Mouse (Mus musculus) megakaryocyte, embryonic 14.5 days (primary cell): ENCODE results near the gene Tgfbrap1. TPM values are rescaled to one million over a fixed set of nuclear protein-coding genes. Genes with fewer than 3 reads are reported as not detected.

Experiments used
- H3K27me3 ChIP-seq: replicated peaks from 2 replicates; pipeline ENCODE3; 2012; ENCODE audit warnings: inconsistent platforms
- H3K36me3 ChIP-seq: replicated peaks from 2 replicates; pipeline ENCODE3; 2012; ENCODE audit warnings: low read length, inconsistent platforms, mixed read lengths
- H3K4me1 ChIP-seq: 2 replicates; pipeline ENCODE4 v1.6.1; 2012; ENCODE audit warnings: inconsistent platforms
- H3K4me3 ChIP-seq: replicated peaks from 2 replicates; pipeline ENCODE3; 2012; ENCODE audit warnings: moderate library complexity, mild to moderate bottlenecking, inconsistent platforms
- H3K9me3 ChIP-seq: 2 replicates; pipeline ENCODE4 v1.6.1; 2012; ENCODE audit warnings: inconsistent platforms
- FLI1 ChIP-seq: IDR thresholded peaks from 2 replicates; pipeline ENCODE4 v1.6.1; 2012; ENCODE audit warnings: low read length, inconsistent platforms, mixed read lengths
- GATA1 ChIP-seq: IDR thresholded peaks from 3 replicates; pipeline ENCODE4 v1.6.1; 2012; ENCODE audit warnings: mixed read lengths, low read length, inconsistent platforms, borderline replicate concordance
- polyA plus RNA-seq: library from polyadenylated mRNA; stranded (reverse); fragments of >175 nt; gene quantifications from 2 replicates; pipeline ENCODE4 v1.2.3, GENCODE M21; 2012; ENCODE audit warnings: low replicate concordance; ENCODE audit not compliant: insufficient read depth

The Tgfbrap1 gene
- polyA plus RNA-seq, 1 experiment = 4.6 TPM

DNA sequence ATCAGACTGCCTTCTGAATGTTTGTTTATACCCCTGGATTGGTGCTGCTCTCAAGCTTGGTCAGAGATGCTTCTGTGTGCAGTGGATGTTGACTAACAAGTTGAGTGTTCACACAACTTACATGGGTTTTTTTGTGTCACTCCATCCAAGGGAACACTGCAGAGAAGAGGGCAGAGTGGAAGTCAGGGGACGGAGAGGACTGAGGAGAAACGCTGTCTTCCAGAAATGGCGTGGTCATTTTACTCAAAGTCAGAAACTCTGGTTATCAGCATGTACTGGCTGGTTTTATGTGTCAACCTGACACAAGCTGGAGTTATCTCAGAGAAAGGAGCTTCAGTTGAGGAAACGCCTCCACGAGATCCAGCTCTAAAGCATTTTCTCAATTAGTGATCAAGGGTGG, 22.5 kb upstream of the Tgfbrap1 start:
- Histone ChIP-seq H3K27me3 (no peaks in the 10 kb centered on the region), H3K36me3 (peaks cover 34% of the 10 kb centered on the region), H3K4me1 (peaks cover 5% of the 10 kb centered on the region; the same call in 1 of the 2 replicates), H3K4me3 (no peak overlapping the region), H3K9me3 (peaks cover 8% of the 10 kb centered on the region)
- no peak for TF ChIP-seq FLI1
- no peak for TF ChIP-seq GATA1

DNA sequence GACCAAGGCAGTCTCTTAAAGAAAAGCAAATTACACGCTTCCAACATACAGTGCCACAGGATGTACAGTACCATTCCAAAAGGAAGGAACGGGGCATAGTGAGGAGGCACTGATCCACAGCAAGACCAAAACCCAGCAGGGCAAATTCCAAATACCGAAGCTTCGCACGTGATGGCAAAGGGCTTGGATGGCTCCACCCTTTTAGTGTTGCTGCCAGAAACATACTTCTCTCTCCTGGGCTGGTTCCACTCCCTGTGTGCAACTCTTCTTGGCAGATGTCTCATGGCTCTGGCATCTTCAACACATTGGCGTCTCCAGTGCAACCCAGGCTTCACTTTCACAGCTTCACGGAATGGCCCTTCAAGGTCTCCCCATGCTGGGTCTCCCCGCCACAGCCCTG, 19.0 kb upstream of the Tgfbrap1 start:
- Histone ChIP-seq H3K4me1 (peaks cover 30% of the 10 kb centered on the region), H3K27me3 (no peaks in the 10 kb centered on the region), H3K4me3 (no peak overlapping the region), H3K36me3 (peaks cover 69% of the 10 kb centered on the region), H3K9me3 (peaks cover 8% of the 10 kb centered on the region)
- TF ChIP-seq GATA1 = no peak
- TF ChIP-seq FLI1 = no peak

DNA sequence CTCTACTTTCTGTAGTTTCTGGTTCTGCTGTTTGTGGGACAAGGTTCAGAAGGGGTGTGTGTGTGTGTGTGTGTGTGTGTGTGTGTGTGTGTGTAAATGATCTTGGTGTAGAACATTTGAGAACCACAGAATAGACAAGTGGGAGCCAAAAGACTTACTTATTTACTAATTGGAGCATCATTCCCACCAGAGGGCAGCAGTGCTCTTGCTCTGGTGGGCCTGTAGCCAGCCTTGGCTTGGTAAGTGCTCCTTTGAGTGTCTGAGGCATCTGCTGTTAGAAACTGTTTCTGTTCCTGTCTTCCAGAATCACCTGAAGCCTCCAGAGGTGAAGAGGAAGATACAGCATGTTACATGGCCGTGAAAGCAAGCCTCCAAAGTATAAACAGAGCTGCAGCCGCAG, 14.4 kb upstream of the Tgfbrap1 start:
- TF ChIP-seq GATA1 (no peak), FLI1 (no peak)
- peaks cover 5% of the 10 kb centered on the region; the same call in 1 of the 2 replicates for H3K9me3 ChIP-seq
- peaks cover 32% of the 10 kb centered on the region for H3K4me1 ChIP-seq
- peaks cover 93% of the 10 kb centered on the region for H3K36me3 ChIP-seq
- H3K27me3 ChIP-seq = no peaks in the 10 kb centered on the region
- H3K4me3 ChIP-seq = no peak overlapping the region

DNA sequence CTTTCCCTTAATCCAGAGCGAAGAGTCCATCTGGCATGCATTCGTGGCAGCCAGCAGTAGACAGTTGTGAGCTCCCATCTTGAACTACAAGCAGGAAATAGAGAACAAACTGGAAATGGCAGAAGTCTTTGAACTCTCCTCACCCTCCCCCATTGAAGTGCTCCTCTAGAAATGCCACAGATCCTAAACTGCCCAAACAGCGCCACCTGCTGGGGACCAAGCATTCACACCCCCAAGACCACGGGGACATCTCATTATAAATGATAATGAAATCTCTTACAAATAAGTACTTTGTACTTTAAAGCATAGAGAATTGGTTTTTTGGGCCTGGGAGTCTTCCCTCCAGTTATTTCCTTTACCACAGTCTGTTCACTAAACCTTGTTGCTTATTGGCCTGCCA, 12.1 kb upstream of the Tgfbrap1 start:
- Histone ChIP-seq H3K36me3 (peaks cover 83% of the 10 kb centered on the region), H3K27me3 (no peaks in the 10 kb centered on the region), H3K4me3 (no peak overlapping the region), H3K9me3 (no peaks in the 10 kb centered on the region), H3K4me1 (peaks cover 29% of the 10 kb centered on the region)
- no peak for TF ChIP-seq FLI1
- TF ChIP-seq GATA1 = no peak

DNA sequence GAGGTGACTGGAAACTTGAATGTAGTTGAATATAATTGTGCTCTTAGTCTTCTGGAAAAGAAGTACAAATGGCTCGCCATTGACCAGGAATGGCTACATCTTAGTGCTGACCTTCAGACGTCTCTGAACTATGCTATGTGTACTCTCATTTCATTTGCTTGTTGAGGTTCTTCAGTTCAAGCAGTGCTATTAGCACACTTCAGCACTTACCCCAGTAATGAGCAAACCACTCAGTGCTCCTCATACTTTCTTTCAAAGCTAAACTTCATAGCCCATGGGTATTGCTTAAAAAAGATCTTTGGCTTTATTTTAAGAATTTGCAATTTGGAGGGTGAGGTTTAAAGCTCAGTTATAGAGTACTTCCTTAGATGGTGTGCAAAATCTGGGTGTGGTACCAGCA, 10.3 kb upstream of the Tgfbrap1 start:
- Histone ChIP-seq H3K27me3 (no peaks in the 10 kb centered on the region), H3K4me1 (peaks cover 10% of the 10 kb centered on the region), H3K4me3 (no peak overlapping the region), H3K36me3 (peaks cover 69% of the 10 kb centered on the region), H3K9me3 (no peaks in the 10 kb centered on the region)
- no peak for TF ChIP-seq GATA1
- TF ChIP-seq FLI1 = no peak

DNA sequence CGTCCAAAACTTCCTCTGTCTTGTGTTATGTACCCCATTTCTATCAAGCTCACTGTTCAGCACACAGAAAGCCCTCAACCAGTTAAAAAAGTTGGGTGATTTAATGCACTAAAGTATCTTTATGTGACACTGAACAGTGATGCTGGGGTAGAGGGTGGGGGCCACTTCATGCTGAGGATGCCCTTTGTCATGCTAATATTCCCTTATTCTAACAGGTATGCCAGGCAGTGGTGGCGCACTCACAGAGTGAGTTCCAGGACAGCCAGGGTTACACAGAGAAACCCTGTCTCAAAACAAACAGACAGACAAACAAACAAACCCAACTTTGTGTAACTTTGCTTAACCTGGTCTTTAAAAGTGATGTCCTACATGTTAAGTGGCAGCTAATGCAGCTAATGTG, 4.2 kb downstream of the Tgfbrap1 start:
- no peak overlapping the region for H3K4me3 ChIP-seq
- TF ChIP-seq GATA1 (no peak), FLI1 (no peak)
- peaks cover 15% of the 10 kb centered on the region for H3K36me3 ChIP-seq
- H3K9me3 ChIP-seq = no peaks in the 10 kb centered on the region
- no peaks in the 10 kb centered on the region for H3K27me3 ChIP-seq
- peaks cover 38% of the 10 kb centered on the region for H3K4me1 ChIP-seq

DNA sequence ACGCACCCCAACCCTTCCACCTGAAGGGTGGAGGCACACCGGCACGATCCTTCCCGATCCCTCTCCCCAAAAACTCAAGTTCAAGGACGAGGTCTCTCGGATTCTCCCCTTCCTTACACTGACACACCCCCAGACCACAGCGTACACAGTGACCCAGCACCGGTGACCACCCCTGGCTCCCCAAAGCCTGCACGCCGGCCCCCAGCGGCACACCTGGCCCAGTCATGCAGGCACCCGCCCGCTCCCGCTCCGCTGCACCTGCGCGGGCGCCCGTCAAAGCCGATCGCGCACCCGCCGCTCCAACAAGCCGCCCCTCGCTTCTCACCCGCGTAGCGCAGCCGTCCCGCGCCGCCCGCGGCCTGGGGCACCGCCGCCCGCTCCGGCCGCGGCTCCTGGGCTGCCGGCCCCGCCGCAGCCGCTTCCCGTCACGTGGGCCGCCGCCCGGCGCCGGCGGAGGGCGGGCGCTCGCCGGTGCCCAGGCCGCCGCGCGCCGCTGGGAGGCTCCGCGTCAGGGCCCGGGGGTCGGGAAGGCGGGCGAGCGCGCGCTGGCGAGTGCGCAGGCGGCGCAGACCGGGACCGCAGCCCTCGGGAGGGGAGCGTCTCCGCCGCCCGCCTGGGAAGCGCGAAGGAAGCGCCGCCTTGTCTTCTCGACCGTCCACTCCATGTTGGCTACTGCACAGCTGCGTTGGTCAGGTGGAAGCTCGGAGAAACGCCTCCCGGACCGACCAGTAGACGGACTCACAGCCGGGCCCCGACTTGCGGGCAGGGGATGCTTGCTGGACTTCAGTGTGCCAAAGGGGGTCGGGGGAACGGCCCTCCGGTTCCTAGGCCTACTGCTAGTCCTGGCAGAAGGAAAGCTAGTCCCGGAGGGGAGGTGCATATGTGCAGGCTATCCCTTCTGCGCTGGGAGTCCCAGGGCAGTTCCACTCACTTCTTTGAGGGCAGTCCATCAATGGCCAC, 6.1 kb downstream of the Tgfbrap1 start:
- Histone ChIP-seq H3K9me3 (no peaks in the 10 kb centered on the region), H3K36me3 (peaks cover 25% of the 10 kb centered on the region), H3K27me3 (no peaks in the 10 kb centered on the region), H3K4me3 (peak overlapping the region; percentile 97), H3K4me1 (peaks cover 36% of the 10 kb centered on the region)
- no peak for TF ChIP-seq FLI1
- no peak for TF ChIP-seq GATA1

DNA sequence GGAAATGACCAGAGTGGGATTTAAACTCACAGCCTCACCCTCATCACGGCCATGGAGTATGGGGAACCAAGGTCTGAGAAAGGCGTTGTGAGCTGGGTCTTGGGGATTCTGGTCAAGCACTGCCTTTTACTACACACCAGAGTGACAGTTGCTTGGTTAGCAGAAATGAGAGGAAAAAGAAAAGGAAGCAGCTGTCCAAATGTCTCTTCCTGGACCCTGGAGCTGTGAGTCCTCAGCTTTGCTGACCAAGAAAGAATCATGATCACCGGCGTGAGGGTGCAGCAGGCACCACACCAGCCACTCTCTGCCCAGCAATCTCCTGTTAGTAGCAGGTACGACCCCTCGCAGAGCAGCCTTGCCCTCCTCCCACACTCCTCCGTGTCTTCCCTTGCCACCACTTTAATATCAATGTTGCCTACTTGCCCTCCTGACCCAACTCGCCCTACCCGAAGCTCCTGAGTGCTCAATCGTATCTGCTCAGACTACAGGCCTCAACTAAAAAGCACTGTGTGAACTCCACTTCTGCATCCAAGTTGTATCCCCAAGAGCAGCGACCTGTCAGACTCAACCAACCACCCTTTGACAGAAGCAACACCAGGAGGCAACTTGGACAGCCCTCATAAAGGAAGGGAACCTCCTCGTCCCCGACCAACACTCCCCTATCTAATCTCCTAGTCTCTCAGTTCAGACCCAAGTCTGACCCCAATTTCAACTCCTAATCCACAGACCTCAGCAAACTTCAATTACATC, 7.0 kb downstream of the Tgfbrap1 start:
- Histone ChIP-seq H3K4me1 (peaks cover 28% of the 10 kb centered on the region), H3K4me3 (peak overlapping the region; percentile 97), H3K36me3 (peaks cover 26% of the 10 kb centered on the region), H3K27me3 (no peaks in the 10 kb centered on the region), H3K9me3 (no peaks in the 10 kb centered on the region)
- TF ChIP-seq GATA1 (no peak), FLI1 (no peak)

DNA sequence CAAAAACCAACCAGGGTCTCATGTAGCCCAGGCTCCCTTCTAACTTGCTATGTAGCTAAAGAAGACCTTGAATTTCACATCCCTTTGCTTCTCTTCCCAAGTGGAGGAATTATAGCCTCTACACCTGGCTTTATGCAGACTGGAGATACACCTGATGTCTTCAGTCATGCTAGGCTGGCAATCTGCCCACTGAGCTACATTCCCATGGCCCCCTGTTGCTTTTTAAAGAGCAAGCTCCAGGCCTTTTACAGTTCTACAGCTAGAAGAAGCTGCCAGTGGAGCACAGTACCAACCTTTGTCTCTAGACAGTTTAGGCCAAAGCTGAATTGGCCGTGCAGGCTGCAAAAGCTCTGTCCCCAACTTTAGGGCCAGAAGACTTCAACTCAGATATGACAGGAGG, 8.0 kb downstream of the Tgfbrap1 start:
- TF ChIP-seq FLI1 (no peak), GATA1 (no peak)
- Histone ChIP-seq H3K4me3 (no peak overlapping the region), H3K9me3 (0 out of 2 replicates have a peak, but pooled peaks cover 2% of the 10 kb centered on the region), H3K36me3 (peaks cover 24% of the 10 kb centered on the region), H3K27me3 (no peaks in the 10 kb centered on the region), H3K4me1 (peaks cover 28% of the 10 kb centered on the region)

DNA sequence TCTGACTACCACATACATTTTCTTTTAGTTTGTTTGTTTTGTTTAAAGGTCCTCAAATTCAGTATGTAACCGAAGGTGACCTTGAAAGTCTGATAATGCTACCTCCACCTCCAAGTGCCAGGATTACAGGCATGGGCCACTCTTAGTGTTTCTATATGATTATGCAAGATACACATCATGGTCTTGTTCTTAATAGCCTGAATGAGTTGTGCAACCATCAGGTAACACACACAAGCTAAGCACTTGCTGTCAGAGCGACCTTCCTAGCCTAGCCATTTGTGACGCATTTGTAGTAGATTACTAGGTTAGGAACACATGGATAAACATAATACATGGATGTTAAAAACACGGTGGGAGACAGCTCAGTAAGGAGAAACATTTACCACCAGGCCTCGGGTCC, 15.5 kb downstream of the Tgfbrap1 start:
- no peak overlapping the region for H3K4me3 ChIP-seq
- peaks cover 8% of the 10 kb centered on the region; the same call in 1 of the 2 replicates for H3K9me3 ChIP-seq
- H3K36me3 ChIP-seq = peaks cover 23% of the 10 kb centered on the region
- no peak for TF ChIP-seq GATA1
- TF ChIP-seq FLI1 = no peak
- H3K27me3 ChIP-seq = no peaks in the 10 kb centered on the region
- peaks cover 9% of the 10 kb centered on the region for H3K4me1 ChIP-seq
